Mouse (Mus musculus) central nervous system, embryonic 14 days (tissue): Measurements from ENCODE around the gene Hoxc6. TPM values are rescaled to one million over a fixed set of nuclear protein-coding genes. Genes with fewer than 3 reads are reported as not detected.

Experiments used
- polyA plus RNA-seq: library from polyadenylated mRNA; depleted of rRNA; stranded (reverse); fragments of >200 nt; gene quantifications from 2 replicates; pipeline ENCODE4 v1.2.3, GENCODE M21; 2012; rRNA removed

Hoxc6 gene
- polyA plus RNA-seq: 1.6 and 13.9 TPM in 2 replicates

DNA sequence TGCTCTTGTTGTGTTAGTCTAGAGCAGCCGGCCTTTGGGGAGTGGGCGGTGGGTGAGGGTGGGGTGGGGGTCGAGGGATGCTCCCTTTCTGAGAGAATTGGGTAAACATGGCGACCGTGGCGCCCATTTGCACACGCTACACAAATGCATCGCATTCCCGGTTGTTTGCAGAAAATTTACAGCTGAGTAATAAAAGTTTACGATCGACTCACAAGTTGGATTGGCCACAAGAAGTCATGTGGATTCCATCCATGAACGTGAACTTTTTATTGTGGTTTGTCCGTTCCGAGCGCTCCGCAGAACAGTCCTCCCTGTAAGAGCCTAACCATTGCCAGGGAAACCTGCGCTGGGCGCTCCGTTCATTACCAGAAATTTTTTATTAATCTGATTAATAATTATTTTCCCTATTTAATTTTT, at the start of gene Hoxc6:
Hoxc6 (plus strand) TSS at position 319 of the 417 bp plus-strand sequence.

DNA sequence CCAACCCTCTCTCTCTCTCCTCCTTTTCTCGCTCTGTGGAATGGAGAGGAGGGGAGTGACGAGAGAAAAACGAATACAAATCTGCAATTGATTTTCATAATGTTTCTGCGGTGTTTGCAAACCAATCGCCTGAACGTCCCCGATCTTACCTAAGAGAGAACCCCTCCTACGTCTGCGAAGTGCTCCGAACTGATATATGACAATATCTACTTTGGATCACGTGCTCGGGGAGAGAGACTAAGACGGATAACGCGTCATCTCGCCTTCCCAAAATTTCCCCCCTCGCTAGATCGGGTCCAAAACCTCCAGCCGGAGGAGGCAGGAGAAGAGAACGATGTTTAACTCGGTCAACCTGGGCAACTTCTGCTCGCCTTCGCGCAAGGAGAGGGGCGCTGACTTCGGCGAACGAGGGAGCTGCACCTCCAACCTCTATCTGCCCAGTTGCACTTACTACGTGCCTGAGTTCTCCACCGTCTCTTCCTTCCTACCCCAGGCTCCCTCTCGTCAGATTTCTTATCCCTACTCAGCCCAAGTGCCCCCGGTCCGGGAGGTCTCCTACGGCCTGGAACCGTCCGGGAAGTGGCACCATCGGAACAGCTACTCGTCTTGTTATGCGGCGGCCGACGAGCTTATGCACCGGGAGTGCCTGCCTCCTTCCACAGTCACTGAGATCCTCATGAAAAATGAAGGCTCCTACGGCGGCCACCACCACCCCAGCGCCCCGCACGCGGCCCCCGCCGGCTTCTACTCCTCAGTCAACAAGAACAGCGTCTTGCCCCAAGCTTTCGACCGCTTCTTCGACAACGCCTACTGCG, 43.7 kb upstream of the Hoxc6 start, which contains the start of gene Hoxc11:
Hoxc11 (plus strand) TSS at position 236 of the 815 bp plus-strand sequence.

DNA sequence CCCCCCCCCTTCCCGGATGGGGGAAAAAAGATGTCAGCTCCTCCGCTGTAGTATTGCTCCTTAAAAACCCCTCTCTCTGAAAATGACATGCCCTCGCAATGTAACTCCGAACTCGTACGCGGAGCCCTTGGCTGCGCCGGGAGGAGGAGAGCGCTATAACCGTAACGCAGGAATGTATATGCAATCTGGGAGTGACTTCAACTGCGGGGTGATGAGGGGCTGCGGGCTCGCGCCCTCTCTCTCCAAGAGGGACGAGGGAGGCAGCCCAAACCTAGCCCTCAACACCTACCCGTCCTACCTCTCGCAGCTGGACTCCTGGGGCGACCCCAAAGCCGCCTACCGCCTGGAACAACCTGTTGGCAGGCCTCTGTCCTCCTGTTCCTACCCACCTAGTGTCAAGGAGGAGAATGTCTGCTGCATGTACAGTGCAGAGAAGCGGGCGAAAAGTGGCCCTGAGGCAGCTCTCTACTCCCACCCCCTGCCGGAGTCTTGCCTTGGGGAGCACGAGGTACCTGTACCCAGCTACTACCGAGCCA, 31.2 kb upstream of the Hoxc6 start, which contains the start of gene Hoxc10:
Hoxc10 (plus strand) TSS at position 21 of the 536 bp plus-strand sequence.

DNA sequence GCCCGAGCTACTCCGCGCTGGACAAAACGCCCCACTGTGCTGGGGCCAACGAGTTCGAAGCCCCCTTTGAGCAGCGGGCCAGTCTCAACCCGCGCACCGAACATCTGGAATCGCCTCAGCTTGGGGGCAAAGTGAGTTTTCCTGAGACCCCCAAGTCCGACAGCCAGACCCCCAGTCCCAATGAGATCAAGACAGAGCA, 30.8 kb upstream of the Hoxc6 start, which contains the start of gene Hoxc5:
Hoxc5 (plus strand) TSS at position 132 of the 199 bp plus-strand sequence.

DNA sequence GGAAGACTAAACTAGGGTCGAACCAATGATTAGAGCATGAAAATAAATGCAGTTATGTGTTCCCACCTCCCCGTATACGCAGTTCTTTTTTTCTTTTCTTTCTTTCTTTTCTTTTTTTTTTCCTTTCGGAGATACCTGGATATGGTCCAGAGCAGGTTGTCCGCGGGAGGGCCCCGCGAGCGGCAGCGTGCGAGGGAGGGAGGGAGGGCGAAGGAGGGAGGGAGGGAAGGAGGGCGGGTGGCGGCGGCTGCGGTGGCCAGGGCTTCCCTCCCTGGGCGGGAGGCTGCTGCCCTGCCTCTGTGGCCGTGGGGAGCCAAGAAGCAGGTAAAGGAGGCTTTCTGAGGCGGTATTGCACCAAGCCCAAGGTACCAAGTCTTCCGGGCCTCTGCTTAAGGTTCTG, 21.9 kb upstream of the Hoxc6 start, which contains the start of gene Hoxc9:
Hoxc9 (plus strand) TSS at position 269 of the 400 bp plus-strand sequence.

DNA sequence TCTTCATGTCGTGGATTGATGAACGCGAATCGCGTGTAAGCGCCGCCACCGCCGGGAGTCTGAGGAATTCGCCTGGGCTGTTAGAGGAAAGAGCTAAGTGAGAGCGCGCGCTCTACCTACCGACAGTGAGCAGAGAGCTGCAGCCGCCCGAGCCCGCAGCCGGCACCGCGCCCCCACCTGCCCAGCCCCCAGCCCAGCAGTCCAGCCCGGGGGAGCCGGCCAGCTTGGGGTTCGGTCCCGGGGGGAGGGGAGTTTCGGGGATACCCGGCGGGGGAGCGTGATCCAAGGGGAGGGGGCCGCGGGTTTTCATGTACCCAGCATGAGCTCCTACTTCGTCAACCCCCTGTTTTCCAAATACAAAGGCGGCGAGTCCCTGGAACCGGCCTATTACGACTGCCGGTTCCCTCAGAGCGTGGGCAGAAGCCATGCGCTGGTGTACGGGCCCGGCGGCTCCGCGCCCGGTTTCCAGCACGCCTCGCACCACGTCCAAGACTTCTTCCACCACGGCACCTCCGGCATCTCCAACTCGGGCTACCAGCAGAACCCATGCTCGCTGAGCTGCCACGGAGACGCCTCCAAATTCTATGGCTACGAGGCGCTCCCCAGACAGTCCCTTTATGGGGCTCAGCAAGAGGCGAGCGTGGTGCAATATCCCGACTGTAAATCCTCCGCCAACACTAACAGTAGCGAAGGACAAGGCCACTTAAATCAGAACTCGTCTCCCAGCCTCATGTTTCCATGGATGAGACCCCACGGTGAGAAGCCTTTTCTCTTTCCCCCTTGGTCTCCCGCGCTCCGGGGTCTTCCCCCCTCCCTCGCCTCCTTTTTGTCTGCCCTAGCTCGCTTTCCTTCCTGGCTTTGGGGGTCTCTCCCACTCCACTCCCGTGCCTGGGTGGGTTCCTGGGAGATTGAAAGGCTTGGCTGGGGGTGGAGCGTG, 7.3 kb upstream of the Hoxc6 start, which contains the start of gene Hoxc8:
Hoxc8 (plus strand) TSS at position 147 of the 937 bp plus-strand sequence.

DNA sequence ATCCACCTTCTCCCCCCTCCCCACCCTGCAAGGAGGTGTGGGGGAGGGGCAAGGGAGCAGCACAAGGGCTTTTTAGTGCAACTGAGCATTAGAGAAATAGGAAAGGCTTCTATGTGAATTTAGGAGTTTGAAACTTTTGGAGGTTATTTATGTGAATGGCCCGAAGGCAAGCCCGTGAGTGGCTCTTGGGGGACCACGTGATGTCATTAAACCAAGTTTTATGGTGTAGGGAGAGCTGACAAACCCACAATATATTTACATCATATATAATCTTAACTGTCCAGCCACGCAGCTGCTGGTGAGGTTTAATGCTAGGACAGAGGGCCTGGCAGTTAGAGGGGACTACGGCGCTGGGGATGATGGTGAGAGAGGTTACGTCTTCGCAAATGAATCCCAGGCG, 20.6 kb downstream of the Hoxc6 start, which contains the start of gene Hoxc4:
Hoxc4 (plus strand) TSS at position 299 of the 400 bp plus-strand sequence.

Other genes starting within 250 kb of the Hoxc6 start
- 0.05 and 0.14 TPM in 2 replicates for gene Hoxc13, start 77.2 kb upstream of the Hoxc6 start, polyA plus RNA-seq
- not detected in 2 replicates for gene Hoxc12, start 61.5 kb upstream of the Hoxc6 start, polyA plus RNA-seq
- not detected in 2 replicates for gene Hoxc11, start 43.8 kb upstream of the Hoxc6 start, polyA plus RNA-seq
- gene Hoxc10, start 31.5 kb upstream of the Hoxc6 start, polyA plus RNA-seq: not detected in 2 replicates
- 5.6 and 6.4 TPM in 2 replicates for gene Hoxc5, start 30.8 kb upstream of the Hoxc6 start, polyA plus RNA-seq
- gene Hoxc9, start 21.8 kb upstream of the Hoxc6 start, polyA plus RNA-seq: 0.37 TPM in 1 of 2 replicates, not detected in the other
- 5.9 TPM in 1 of 2 replicates, not detected in the other for gene Hoxc8, start 7.7 kb upstream of the Hoxc6 start, polyA plus RNA-seq
- 10.7 and 10.8 TPM in 2 replicates for gene Hoxc4, start 20.7 kb downstream of the Hoxc6 start, polyA plus RNA-seq
- gene Smug1, start 168.8 kb downstream of the Hoxc6 start, polyA plus RNA-seq: 29.9 and 35.9 TPM in 2 replicates
- gene Cbx5, start 241.6 kb downstream of the Hoxc6 start, polyA plus RNA-seq: 93.0 and 106 TPM in 2 replicates
- gene Hnrnpa1, start 242.2 kb downstream of the Hoxc6 start, polyA plus RNA-seq: 1,362 and 1,476 TPM in 2 replicates